Mouse (Mus musculus) cerebellum, postnatal 36 days (tissue): ENCODE results near the gene Acot13.
"Not testable (repeated sequence)": the region's sequence is repeated elsewhere in the genome, so short reads cannot be mapped to it uniquely, and the experiment has no call there.

Source experiments
- DNase-seq, 2 experiments: peaks; one replicate each; pipeline ENCODE4 v3.0.0; 2021 to 2022; ENCODE audit warnings: mixed read lengths in 2 of 2

Gene Acot13

DNA sequence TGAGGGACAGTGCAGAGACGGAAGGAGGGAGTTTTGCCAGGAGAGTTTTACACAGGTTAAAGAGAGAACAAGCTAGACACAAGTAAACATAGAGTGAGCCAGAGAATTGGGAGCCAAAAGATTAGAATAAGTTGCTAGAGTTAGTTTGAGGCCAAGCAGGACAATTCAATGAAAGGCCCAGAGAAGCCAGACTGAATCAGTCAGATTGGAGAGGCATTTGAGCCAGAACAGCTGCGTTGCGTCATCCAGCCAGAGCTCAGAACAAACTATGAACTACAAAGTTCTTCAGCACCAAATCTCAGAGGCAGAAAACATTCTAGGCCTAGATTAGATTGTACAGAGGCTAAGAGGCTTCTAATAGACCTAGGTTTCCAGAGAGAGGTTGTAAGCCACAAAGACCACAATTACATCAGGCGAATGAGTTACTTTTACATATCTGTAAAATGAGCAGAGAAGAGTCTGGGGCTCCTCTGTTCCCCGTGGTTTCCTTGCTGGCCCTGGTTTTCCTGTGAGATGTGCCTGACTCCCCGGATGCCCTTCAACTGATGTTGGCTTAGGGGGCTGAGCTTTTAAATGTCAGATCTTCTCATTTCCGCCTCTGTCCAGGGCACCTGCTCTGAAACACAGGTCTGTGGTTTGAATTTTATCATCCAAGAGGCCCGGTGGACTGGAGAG, 52.5 kb downstream of the Acot13 start:
- no peak for DNase-seq

GRCm38 (mm10) chr13:24778026-24778425, 53.3 kb downstream of the Acot13 start:
- no peak for DNase-seq

- peak; percentile 36 to 57 for DNase-seq
Measured at GRCm38 (mm10) chr13:24776146-24776844, 55.0 kb downstream of the Acot13 start.

- DNase-seq = not testable (repeated sequence)
Measured at GRCm38 (mm10) chr13:24771482-24771881, 59.9 kb downstream of the Acot13 start.
